8 mouse cellular contexts compared by ENCODE assay signal in the genomic region with DNA sequence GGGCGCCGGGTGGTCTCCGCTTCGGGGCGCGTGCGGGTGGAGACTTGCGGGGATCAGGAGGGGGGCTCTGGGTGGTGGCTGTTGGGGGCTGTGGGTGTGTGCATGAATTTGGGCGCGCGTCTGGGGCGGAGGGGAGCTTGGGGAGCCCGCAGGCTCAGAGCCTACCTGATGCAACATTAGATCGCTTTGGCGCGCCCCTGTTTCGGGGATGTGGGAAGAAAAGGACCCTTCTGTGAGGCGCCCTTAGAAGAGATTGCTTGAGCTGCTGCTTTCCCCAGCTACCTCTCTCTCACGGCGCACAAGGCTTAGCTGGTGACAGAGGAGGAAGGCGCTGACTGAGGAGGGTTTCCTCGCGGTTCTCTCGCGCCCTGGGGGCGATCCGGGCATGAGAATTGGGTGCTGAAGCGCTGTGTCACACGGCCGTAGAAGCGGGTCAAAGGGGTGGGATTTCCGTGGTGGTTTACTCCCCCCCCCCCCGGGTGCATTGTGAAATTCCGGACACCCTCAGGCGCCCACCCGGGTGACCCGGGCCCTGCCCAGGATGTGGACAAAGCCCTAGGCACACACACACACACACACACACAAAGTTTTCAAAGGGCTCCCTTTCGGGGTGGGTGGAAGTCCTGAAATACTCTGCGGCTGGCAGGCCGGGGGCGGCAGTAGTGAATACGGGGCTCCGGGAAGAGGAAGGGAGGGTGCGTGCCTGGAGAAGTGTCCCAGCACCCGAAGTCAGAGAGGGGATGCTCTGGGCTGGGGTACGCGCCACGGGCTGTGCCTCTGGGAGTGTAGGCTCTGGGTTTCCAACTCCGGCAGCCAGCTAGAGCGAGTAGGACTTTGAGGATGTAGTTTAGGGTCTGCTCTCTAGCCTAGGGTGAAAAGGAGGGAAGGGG. TPM values are rescaled to one million over a fixed set of nuclear protein-coding genes. Genes with fewer than 3 reads are reported as not detected.
DNase-seq lines count a peak whose midpoint lies in the region; ATAC-seq and TF ChIP-seq lines count a peak whose summit lies in the region.

No protein-coding gene starts in this region.

- intact Hi-C loops in gastrocnemius, adult 2 months (cut with DNase I) = loop anchor here (2.0 to 5.0 kb wide), 3 partner anchors 69 to 173 kb away; partner anchors contain the start of gene Ccng2

- WGBS in forebrain, postnatal 0 days = 2% methylated on average over 50 of the region's 50 CpGs
- under 1% methylated on average over 48 of the region's 50 CpGs for WGBS in hindbrain, embryonic 14.5 days
- under 1% methylated on average over 50 of the region's 50 CpGs for WGBS in limb, embryonic 13.5 days
- WGBS in midbrain, embryonic 13.5 days = under 1% methylated on average over 50 of the region's 50 CpGs

- ATAC-seq in forebrain, postnatal 0 days = peak; percentile 73
- peak; percentile 61 for ATAC-seq in hindbrain, embryonic 14.5 days (ENCODE audit: low FRiP score)
- ATAC-seq in limb, embryonic 13.5 days (ENCODE audit: low FRiP score, low read depth) = peak; percentile 50
- ATAC-seq in midbrain, embryonic 13.5 days = peak; percentile 59

- TF ChIP-seq CTCF in gastrocnemius, adult 2 months (IDR thresholded peaks at IDR 0.05) = no peak
- no peak for TF ChIP-seq CTCF in forebrain, postnatal 0 days (IDR thresholded peaks at IDR 0.05; ENCODE audit: low read depth)

- no peaks in the 10 kb centered on the region for H3K27me3 ChIP-seq in forebrain, postnatal 0 days (ENCODE audit: insufficient read depth, low read length)
- no peaks in the 10 kb centered on the region for H3K27me3 ChIP-seq in hindbrain, embryonic 14.5 days (ENCODE audit: control insufficient read depth, insufficient read depth, low read length)
- no peaks in the 10 kb centered on the region for H3K27me3 ChIP-seq in limb, embryonic 13.5 days
- no peaks in the 10 kb centered on the region for H3K27me3 ChIP-seq in midbrain, embryonic 13.5 days
- no peaks in the 10 kb centered on the region for H3K27me3 ChIP-seq in splenic B cell, adult 2 months (ENCODE audit: control insufficient read depth, insufficient read depth, low read length, poor library complexity, severe bottlenecking)

- no peaks in the 10 kb centered on the region; the same call in 1 of the 2 replicates for H3K36me3 ChIP-seq in forebrain, postnatal 0 days (ENCODE audit: insufficient read depth)
- no peaks in the 10 kb centered on the region for H3K36me3 ChIP-seq in hindbrain, embryonic 14.5 days (replicated peaks; ENCODE audit: control insufficient read depth, insufficient read depth)
- H3K36me3 ChIP-seq in limb, embryonic 13.5 days = no peaks in the 10 kb centered on the region
- H3K36me3 ChIP-seq in midbrain, embryonic 13.5 days = no peaks in the 10 kb centered on the region
- no peaks in the 10 kb centered on the region for H3K36me3 ChIP-seq in splenic B cell, adult 2 months (ENCODE audit: control insufficient read depth, insufficient read depth, low read length, poor library complexity, severe bottlenecking)

- peak; percentile 65 for DNase-seq in gastrocnemius, adult 2 months
- DNase-seq in gastrocnemius, adult 18-20 months (ENCODE audit: low spot score) = no peak
- DNase-seq in brain, adult 2 months (ENCODE audit: low read depth, low spot score) = peak; percentile 61
- peak; percentile 50 for DNase-seq in forebrain, postnatal 0 days
- peak; percentile 67 for DNase-seq in hindbrain, embryonic 14.5 days (ENCODE audit: low spot score)
- DNase-seq in splenic B cell, adult 2 months (ENCODE audit: low read depth, low spot score) = peak; percentile 47

- peak overlapping the region; percentile 88 for H3K4me3 ChIP-seq in gastrocnemius, adult 2 months
- peak overlapping the region; percentile 83 for H3K4me3 ChIP-seq in forebrain, postnatal 0 days (ENCODE audit: low read depth, low read length)
- peak overlapping the region; percentile 92 for H3K4me3 ChIP-seq in hindbrain, embryonic 14.5 days (replicated peaks; ENCODE audit: low read length)
- H3K4me3 ChIP-seq in limb, embryonic 13.5 days = peak overlapping the region; percentile 82
- H3K4me3 ChIP-seq in midbrain, embryonic 13.5 days (replicated peaks) = peak overlapping the region; percentile 85

- H3K27ac ChIP-seq in gastrocnemius, adult 2 months = peak overlapping the region; percentile 99
- H3K27ac ChIP-seq in forebrain, postnatal 0 days (ENCODE audit: low read depth, low read length) = peak overlapping the region; percentile 94
- H3K27ac ChIP-seq in hindbrain, embryonic 14.5 days = peak overlapping the region; percentile 95
- peak overlapping the region; percentile 94 for H3K27ac ChIP-seq in limb, embryonic 13.5 days
- H3K27ac ChIP-seq in midbrain, embryonic 13.5 days = peak overlapping the region; percentile 96

- peaks cover 30% of the 10 kb centered on the region for H3K4me1 ChIP-seq in forebrain, postnatal 0 days (ENCODE audit: insufficient read depth)
- peaks cover 47% of the 10 kb centered on the region for H3K4me1 ChIP-seq in hindbrain, embryonic 14.5 days (replicated peaks; ENCODE audit: control insufficient read depth, insufficient read depth, low read length)
- peaks cover 61% of the 10 kb centered on the region for H3K4me1 ChIP-seq in limb, embryonic 13.5 days
- H3K4me1 ChIP-seq in midbrain, embryonic 13.5 days (replicated peaks) = peaks cover 65% of the 10 kb centered on the region

- no peaks in the 10 kb centered on the region for H3K9me3 ChIP-seq in forebrain, postnatal 0 days (ENCODE audit: low read length)
- no peaks in the 10 kb centered on the region for H3K9me3 ChIP-seq in hindbrain, embryonic 14.5 days (ENCODE audit: control insufficient read depth, low read length)
- H3K9me3 ChIP-seq in limb, embryonic 13.5 days = no peaks in the 10 kb centered on the region
- H3K9me3 ChIP-seq in midbrain, embryonic 13.5 days = no peaks in the 10 kb centered on the region

- peak overlapping the region; percentile 83 for H3K9ac ChIP-seq in forebrain, postnatal 0 days
- H3K9ac ChIP-seq in hindbrain, embryonic 14.5 days = peak overlapping the region; percentile 90
- peak overlapping the region; percentile 92 for H3K9ac ChIP-seq in limb, embryonic 13.5 days
- peak overlapping the region; percentile 89 for H3K9ac ChIP-seq in midbrain, embryonic 13.5 days (replicated peaks)

- H3K4me2 ChIP-seq in forebrain, postnatal 0 days (ENCODE audit: low read depth) = peak overlapping the region; percentile 83
- peak overlapping the region; percentile 91 for H3K4me2 ChIP-seq in hindbrain, embryonic 14.5 days (replicated peaks)
- peak overlapping the region; percentile 95 for H3K4me2 ChIP-seq in limb, embryonic 13.5 days (replicated peaks)
- H3K4me2 ChIP-seq in midbrain, embryonic 13.5 days (replicated peaks) = peak overlapping the region; percentile 96

RNA-seq across cellular contexts. Expression of gene Sept11, which starts 0.6 kb away (rescaled TPM):
- 10 to 100 TPM; 85.1 to 87.6 TPM for total RNA-seq in gastrocnemius, adult 2 months (2021)
- total RNA-seq in gastrocnemius, adult 18-20 months (2021) = 100 to 1,000 TPM in 1 of 2 experiments, 10 to 100 TPM in 1; 92.9 to 103 TPM
- 87.2 and 104 TPM in 2 replicates for total RNA-seq in forebrain, postnatal 0 days (2014; rRNA removed)
- 85.9 and 104 TPM in 2 replicates for polyA plus RNA-seq in forebrain, postnatal 0 days (2015; fragmentation: Nextera tagmentation; extraction: Ambion mirVana)
- 155 and 163 TPM in 2 replicates for polyA plus RNA-seq in hindbrain, embryonic 14.5 days (2014; fragmentation: Nextera tagmentation; extraction: Ambion mirVana)
- polyA plus RNA-seq in limb, embryonic 13.5 days (2015; fragmentation: Nextera tagmentation; extraction: Ambion mirVana) = 212 and 226 TPM in 2 replicates
- polyA plus RNA-seq in midbrain, embryonic 13.5 days (2015; fragmentation: Nextera tagmentation; extraction: Ambion mirVana) = 172 and 173 TPM in 2 replicates

RNA-seq across cellular contexts. Expression of gene Sowahb, which starts 49.1 kb away (rescaled TPM):
- total RNA-seq in gastrocnemius, adult 2 months (2021) = not detected
- under 1 TPM in 1 of 2 experiments, not detected in 1; 0.07 TPM for total RNA-seq in gastrocnemius, adult 18-20 months (2021)
- total RNA-seq in forebrain, postnatal 0 days (2014; rRNA removed) = 0.10 and 0.46 TPM in 2 replicates
- polyA plus RNA-seq in forebrain, postnatal 0 days (2015; fragmentation: Nextera tagmentation; extraction: Ambion mirVana) = 0.10 and 0.12 TPM in 2 replicates
- polyA plus RNA-seq in hindbrain, embryonic 14.5 days (2014; fragmentation: Nextera tagmentation; extraction: Ambion mirVana) = not detected in 2 replicates
- 0.19 and 0.43 TPM in 2 replicates for polyA plus RNA-seq in limb, embryonic 13.5 days (2015; fragmentation: Nextera tagmentation; extraction: Ambion mirVana)
- 0.06 TPM in 1 of 2 replicates, not detected in the other for polyA plus RNA-seq in midbrain, embryonic 13.5 days (2015; fragmentation: Nextera tagmentation; extraction: Ambion mirVana)
